Mouse (Mus musculus) forebrain, embryonic 14.5 days (tissue): ENCODE data around the gene Gfra1. TPM values are rescaled to one million over a fixed set of nuclear protein-coding genes. Genes with fewer than 3 reads are reported as not detected.
A peak's percentile ranks its signal among the peaks of the same experiment; 100 is the strongest.

Experiments used
- ATAC-seq: fragments of 200-750 bp; cut with Nextera tagmentation; 2 replicates; pipeline ENCODE4 v1.8.0; 2017; ENCODE audit warnings: mild to moderate bottlenecking, moderate library complexity
- DNase-seq: peaks from one replicate; pipeline ENCODE4 v3.0.0-alpha.2; 2015; ENCODE audit warnings: low spot score
- H3K27ac ChIP-seq: fragments of 300-500 bp; sonication (generic); 2 replicates; pipeline ENCODE4 v1.5.1; 2014; ENCODE audit warnings: low read depth, mild to moderate bottlenecking, control low read depth, low read length, moderate library complexity
- H3K27me3 ChIP-seq: fragments of 300-500 bp; sonication (generic); replicated peaks from 2 replicates; pipeline ENCODE4 v1.6.1; 2014; ENCODE audit warnings: low read length, control low read depth, mixed read lengths; ENCODE audit not compliant: control insufficient read depth, insufficient read depth
- H3K36me3 ChIP-seq: fragments of 300-500 bp; sonication (generic); 2 replicates; pipeline ENCODE4 v1.6.1; 2014; ENCODE audit warnings: low read length, control low read depth; ENCODE audit not compliant: control insufficient read depth, insufficient read depth
- H3K4me1 ChIP-seq: fragments of 300-500 bp; sonication (generic); 2 replicates; pipeline ENCODE4 v1.6.1; 2014; ENCODE audit warnings: antibody characterized with exemption, low read length, control low read depth; ENCODE audit not compliant: control insufficient read depth, insufficient read depth
- H3K4me2 ChIP-seq: fragments of 300-500 bp; sonication (generic); 2 replicates; pipeline ENCODE4 v1.6.1; 2014; ENCODE audit warnings: mild to moderate bottlenecking, control low read depth, low read length
- H3K4me3 ChIP-seq: fragments of 300-500 bp; sonication (generic); 2 replicates; pipeline ENCODE4 v1.5.1; 2014; ENCODE audit warnings: low read depth, low read length, control low read depth
- H3K9ac ChIP-seq: fragments of 300-500 bp; sonication (generic); 2 replicates; pipeline ENCODE4 v1.6.1; 2014; ENCODE audit warnings: mild to moderate bottlenecking, low read length, control low read depth, moderate library complexity
- H3K9me3 ChIP-seq: fragments of 300-500 bp; sonication (generic); replicated peaks from 2 replicates; pipeline ENCODE4 v1.6.1; 2016; ENCODE audit warnings: low read length, control low read depth, mixed read lengths; ENCODE audit not compliant: control insufficient read depth
- WGBS: fragments of 180-500 bp; shearing (Covaris S2); extraction: QIAGEN DNeasy Blood & Tissue Kit; methylation state at CpG from one replicate; pipeline ENCODE4 v1.1.7; 2014; 5-methylcytosine and 5-hydroxymethylcytosine counted together
- polyA plus RNA-seq: library from polyadenylated mRNA; unstranded; fragments of >200 nt; fragmentation: Nextera tagmentation; extraction: Ambion mirVana; gene quantifications from 2 replicates; pipeline ENCODE4 v1.2.1, GENCODE M21; 2014

The Gfra1 gene
- polyA plus RNA-seq, 1 experiment from 2014 or later, result 11.6 TPM

- Histone ChIP-seq H3K36me3 (no peaks in the 10 kb centered on the region), H3K4me1 (peaks cover 17% of the 10 kb centered on the region), H3K9me3 (no peaks in the 10 kb centered on the region), H3K4me2 (no peak overlapping the region), H3K9ac (no peak overlapping the region), H3K27ac (no peak overlapping the region), H3K27me3 (peaks cover 21% of the 10 kb centered on the region), H3K4me3 (no peak overlapping the region)
- ATAC-seq (no peak), DNase-seq (no peak)
- 61% methylated on average over 6 of the region's 6 CpGs for WGBS
Observed at GRCm38 (mm10) chr19:58451323-58451722, 4.4 kb downstream of the Gfra1 start.

- WGBS, result 17% methylated on average over 5 of the region's 5 CpGs
- Histone ChIP-seq H3K4me1 (peaks cover 13% of the 10 kb centered on the region), H3K27me3 (peaks cover 21% of the 10 kb centered on the region), H3K27ac (no peak overlapping the region), H3K9me3 (no peaks in the 10 kb centered on the region), H3K4me3 (no peak overlapping the region), H3K9ac (no peak overlapping the region), H3K36me3 (no peaks in the 10 kb centered on the region), H3K4me2 (0 out of 2 replicates have a peak overlapping the region, but pooled peaks have one; percentile 10)
- DNase-seq (peak; percentile 65), ATAC-seq (no peak)
Observed at GRCm38 (mm10) chr19:58450716-58451115, 5.0 kb downstream of the Gfra1 start.

- Histone ChIP-seq H3K9ac (no peak overlapping the region), H3K27me3 (no peaks in the 10 kb centered on the region), H3K36me3 (no peaks in the 10 kb centered on the region), H3K4me1 (peaks cover 11% of the 10 kb centered on the region), H3K9me3 (no peaks in the 10 kb centered on the region), H3K27ac (no peak overlapping the region), H3K4me3 (no peak overlapping the region), H3K4me2 (no peak overlapping the region)
- ATAC-seq (peak; percentile 52; the same call in 1 of the 2 replicates), DNase-seq (peak; percentile 63)
- WGBS, result 14% methylated on average over 10 of the region's 10 CpGs
Observed at GRCm38 (mm10) chr19:58442785-58443732, 12.7 kb downstream of the Gfra1 start.

GRCm38 (mm10) chr19:58441785-58442184, 13.9 kb downstream of the Gfra1 start:
- Histone ChIP-seq H3K4me3 (no peak overlapping the region), H3K36me3 (no peaks in the 10 kb centered on the region)
- no peak for ATAC-seq

GRCm38 (mm10) chr19:58441246-58441645, 14.5 kb downstream of the Gfra1 start:
- ATAC-seq (no peak), DNase-seq (no peak)
- Histone ChIP-seq H3K36me3 (no peaks in the 10 kb centered on the region), H3K9ac (no peak overlapping the region), H3K9me3 (no peaks in the 10 kb centered on the region), H3K27me3 (no peaks in the 10 kb centered on the region), H3K4me2 (no peak overlapping the region), H3K4me3 (no peak overlapping the region), H3K27ac (no peak overlapping the region), H3K4me1 (peaks cover 15% of the 10 kb centered on the region)
- WGBS, result 93% methylated on average over 7 of the region's 7 CpGs

More at GRCm38 (mm10) chr19:58441785-58442184, 13.9 kb downstream of the Gfra1 start:
- Histone ChIP-seq H3K4me2 (no peak overlapping the region), H3K9ac (no peak overlapping the region), H3K27ac (no peak overlapping the region), H3K9me3 (no peaks in the 10 kb centered on the region), H3K27me3 (no peaks in the 10 kb centered on the region), H3K4me1 (peaks cover 14% of the 10 kb centered on the region)
- no peak for DNase-seq
- WGBS, result 55% methylated on average over 7 of the region's 7 CpGs

GRCm38 (mm10) chr19:58438762-58439161, 16.9 kb downstream of the Gfra1 start:
- 89% methylated on average over 4 of the region's 4 CpGs for WGBS
- ATAC-seq, result no peak
- peaks cover 12% of the 10 kb centered on the region for H3K4me1 ChIP-seq

GRCm38 (mm10) chr19:58437441-58438071, 18.2 kb downstream of the Gfra1 start:
- 0 out of 2 replicates have a peak overlapping the region, but pooled peaks have one; percentile 0 for H3K27ac ChIP-seq

More at GRCm38 (mm10) chr19:58438762-58439161, 16.9 kb downstream of the Gfra1 start:
- H3K27me3 ChIP-seq, result no peaks in the 10 kb centered on the region
- H3K4me3 ChIP-seq, result no peak overlapping the region
- no peaks in the 10 kb centered on the region for H3K36me3 ChIP-seq
- no peak overlapping the region for H3K9ac ChIP-seq
- H3K9me3 ChIP-seq, result no peaks in the 10 kb centered on the region
- H3K4me2 ChIP-seq, result no peak overlapping the region
- DNase-seq, result no peak
- no peak overlapping the region for H3K27ac ChIP-seq

GRCm38 (mm10) chr19:58436874-58437273, 18.8 kb downstream of the Gfra1 start:
- no peak overlapping the region for H3K27ac ChIP-seq
- DNase-seq, result no peak

More at GRCm38 (mm10) chr19:58437441-58438071, 18.2 kb downstream of the Gfra1 start:
- H3K4me3 ChIP-seq, result no peak overlapping the region
- H3K4me2 ChIP-seq, result no peak overlapping the region
- 57% methylated on average over 10 of the region's 10 CpGs for WGBS
- no peak overlapping the region for H3K9ac ChIP-seq
- DNase-seq (peak; percentile 34), ATAC-seq (no peak)
- peaks cover 4% of the 10 kb centered on the region; the same call in 1 of the 2 replicates for H3K4me1 ChIP-seq
- no peaks in the 10 kb centered on the region for H3K9me3 ChIP-seq
- H3K27me3 ChIP-seq, result no peaks in the 10 kb centered on the region
- no peaks in the 10 kb centered on the region for H3K36me3 ChIP-seq

More at GRCm38 (mm10) chr19:58436874-58437273, 18.8 kb downstream of the Gfra1 start:
- Histone ChIP-seq H3K4me1 (0 out of 2 replicates have a peak, but pooled peaks cover 4% of the 10 kb centered on the region), H3K36me3 (no peaks in the 10 kb centered on the region), H3K9me3 (no peaks in the 10 kb centered on the region), H3K4me2 (no peak overlapping the region), H3K9ac (no peak overlapping the region), H3K4me3 (no peak overlapping the region), H3K27me3 (no peaks in the 10 kb centered on the region)
- no peak for ATAC-seq
- 83% methylated on average over 3 of the region's 3 CpGs for WGBS
